Comparison of ENCODE assay signal across 28 mouse cellular contexts in the genomic region with DNA sequence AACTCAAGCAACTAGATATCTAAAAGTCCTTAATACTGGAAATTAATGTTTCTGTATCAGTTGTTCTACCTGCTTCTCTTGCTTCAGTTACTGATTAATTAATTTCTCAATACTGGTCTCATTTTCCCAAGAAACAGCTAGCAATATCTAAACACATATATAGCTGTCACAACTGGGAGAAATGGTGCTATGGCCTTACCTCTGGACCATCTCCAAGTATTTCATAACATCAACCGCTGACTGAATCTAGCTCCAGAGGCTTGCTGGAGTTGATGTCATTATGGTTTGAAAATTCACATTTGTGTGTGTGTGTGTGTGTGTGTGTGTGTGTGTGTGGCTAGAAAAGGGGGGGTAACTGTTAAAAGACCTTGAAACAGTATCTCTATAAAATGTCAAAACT. TPM values are rescaled to one million over a fixed set of nuclear protein-coding genes. Genes with fewer than 3 reads are reported as not detected.
"Had no signal": no experiment of that assay in that cellular context is flagged by ENCODE, and none has a peak within 500 bp of the region (broad histone marks: within the 10 kb centered on the region; RNA-seq: fewer than 3 reads in every experiment).

No protein-coding gene starts in this region.

- H3K4me2 ChIP-seq: liver, embryonic 15.5 days; lung, embryonic 15.5 days; midbrain, embryonic 12.5 days; neural tube, embryonic 13.5 days; neural tube, embryonic 15.5 days; stomach, embryonic 15.5 days had no signal

- H3K4me3 ChIP-seq: liver, embryonic 15.5 days; lung, embryonic 15.5 days; midbrain, embryonic 10.5 days; midbrain, embryonic 12.5 days; myocyte; neural tube, embryonic 13.5 days; neural tube, embryonic 15.5 days; stomach, embryonic 15.5 days had no signal

- H3K27me3 ChIP-seq: liver, embryonic 15.5 days; lung, embryonic 15.5 days; midbrain, embryonic 12.5 days; neural tube, embryonic 13.5 days; neural tube, embryonic 15.5 days; stomach, embryonic 15.5 days had no signal

- H3K9me3 ChIP-seq: liver, embryonic 15.5 days; lung, embryonic 15.5 days; midbrain, embryonic 10.5 days; midbrain, embryonic 12.5 days; neural tube, embryonic 13.5 days; neural tube, embryonic 15.5 days; stomach, embryonic 15.5 days had no signal

- ATAC-seq: lung, postnatal 0 days; midbrain, embryonic 16.5 days had no signal

- H3K4me1 ChIP-seq: liver, embryonic 15.5 days; lung, embryonic 15.5 days; midbrain, embryonic 10.5 days; midbrain, embryonic 12.5 days; neural tube, embryonic 13.5 days; neural tube, embryonic 15.5 days; stomach, embryonic 15.5 days had no signal

- H3K27ac ChIP-seq: liver, embryonic 15.5 days; lung, embryonic 15.5 days; midbrain, embryonic 10.5 days; midbrain, embryonic 12.5 days; neural tube, embryonic 13.5 days; neural tube, embryonic 15.5 days; stomach, embryonic 15.5 days; stomach, postnatal 0 days had no signal

- DNase-seq: lung, adult 18-20 months; lung, postnatal 14 days; lung, postnatal 36 days; midbrain, embryonic 14.5 days; retina, postnatal 1 day; right cerebral cortex, adult 18-20 months; right cerebral cortex, postnatal 25 days; right cerebral cortex, postnatal 4 days; spleen, adult 18-20 months; thymus, postnatal 14 days; thymus, postnatal 36 days had no signal

- H3K36me3 ChIP-seq: liver, embryonic 15.5 days; lung, embryonic 15.5 days; midbrain, embryonic 10.5 days; midbrain, embryonic 12.5 days; neural tube, embryonic 13.5 days; neural tube, embryonic 15.5 days; stomach, embryonic 15.5 days had no signal

- H3K9ac ChIP-seq: liver, embryonic 15.5 days; lung, embryonic 15.5 days; midbrain, embryonic 12.5 days; neural tube, embryonic 13.5 days; neural tube, embryonic 15.5 days; stomach, embryonic 15.5 days had no signal

RNA-seq across cellular contexts. Expression of a gene that starts 2.3 kb away (rescaled TPM):
- total RNA-seq: megakaryocyte, adult 5-6 weeks; megakaryocyte-erythroid progenitor cell, adult 5-6 weeks had no signal
- polyA plus RNA-seq: liver, embryonic 15.5 days; lung, postnatal 0 days; midbrain, embryonic 12.5 days; midbrain, embryonic 16.5 days; myocyte; neural tube, embryonic 11.5 days; neural tube, embryonic 13.5 days; neural tube, embryonic 15.5 days; small intestine, adult 2 months; stomach, postnatal 0 days; thymus, postnatal 0 days; urinary bladder, adult 2 months had no signal
